Mouse (Mus musculus): ENCODE measurements around the gene Lipe.
"Not testable (repeated sequence)": the region's sequence is repeated elsewhere in the genome, so short reads cannot be mapped to it uniquely, and the experiment has no call there.

The Lipe gene

DNA sequence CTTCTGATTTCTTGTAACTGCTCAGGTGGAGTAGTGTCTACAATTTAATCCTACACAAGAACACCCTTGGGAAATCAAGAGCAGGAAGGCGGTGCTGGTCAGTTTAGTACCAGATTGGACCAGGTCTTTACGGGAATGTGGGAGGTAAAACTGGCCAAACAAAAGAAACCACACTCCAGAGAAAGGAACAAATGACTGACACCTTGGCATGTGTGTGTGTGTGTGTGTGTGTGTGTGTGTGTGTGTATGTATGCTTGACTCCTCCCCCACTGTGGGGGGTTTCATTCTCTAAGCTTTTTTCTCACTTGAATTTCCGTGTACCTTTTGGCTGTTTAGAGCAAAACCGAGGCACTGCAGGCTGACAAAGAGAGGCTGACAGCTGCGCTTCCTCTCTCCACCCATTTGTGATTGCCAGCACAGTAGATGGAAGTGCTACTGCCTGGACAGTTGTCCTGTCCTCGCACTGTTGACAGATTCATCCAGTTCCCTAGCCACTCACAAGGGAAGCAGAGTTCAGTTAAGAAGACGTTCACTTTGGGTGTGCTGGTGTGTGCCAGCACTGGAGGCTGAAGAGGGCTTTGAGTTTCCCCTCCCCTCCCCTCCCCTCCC, 14.4 kb upstream of the Lipe start, which contains the start of gene Cxcl17:
TSS of gene Cxcl17 (minus strand) at position 54 of the 609 bp plus-strand sequence.
- DNase-seq (ENCODE audit: low read depth, low spot score), result no peak

DNA sequence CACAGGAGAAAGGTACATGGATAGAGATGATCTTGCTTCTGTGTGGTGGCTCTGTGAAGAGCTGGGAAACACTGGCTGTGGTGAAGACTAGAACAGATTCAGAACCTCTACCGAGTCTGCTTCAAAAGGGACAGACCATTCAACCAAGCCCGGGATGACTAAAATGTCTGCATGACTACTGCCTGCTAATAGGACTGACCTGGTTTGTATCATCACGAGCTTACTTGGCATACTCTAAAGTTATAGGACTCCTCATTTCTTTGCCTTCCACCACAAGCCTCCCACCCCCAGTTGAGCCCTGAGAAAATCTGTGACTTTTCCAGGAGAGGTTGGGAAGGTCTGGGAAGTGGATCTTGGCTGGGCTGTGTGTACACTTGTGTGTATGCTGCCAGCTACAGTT, 13.4 kb upstream of the Lipe start:
- no peak for DNase-seq (ENCODE audit: low read depth, low spot score)

DNA sequence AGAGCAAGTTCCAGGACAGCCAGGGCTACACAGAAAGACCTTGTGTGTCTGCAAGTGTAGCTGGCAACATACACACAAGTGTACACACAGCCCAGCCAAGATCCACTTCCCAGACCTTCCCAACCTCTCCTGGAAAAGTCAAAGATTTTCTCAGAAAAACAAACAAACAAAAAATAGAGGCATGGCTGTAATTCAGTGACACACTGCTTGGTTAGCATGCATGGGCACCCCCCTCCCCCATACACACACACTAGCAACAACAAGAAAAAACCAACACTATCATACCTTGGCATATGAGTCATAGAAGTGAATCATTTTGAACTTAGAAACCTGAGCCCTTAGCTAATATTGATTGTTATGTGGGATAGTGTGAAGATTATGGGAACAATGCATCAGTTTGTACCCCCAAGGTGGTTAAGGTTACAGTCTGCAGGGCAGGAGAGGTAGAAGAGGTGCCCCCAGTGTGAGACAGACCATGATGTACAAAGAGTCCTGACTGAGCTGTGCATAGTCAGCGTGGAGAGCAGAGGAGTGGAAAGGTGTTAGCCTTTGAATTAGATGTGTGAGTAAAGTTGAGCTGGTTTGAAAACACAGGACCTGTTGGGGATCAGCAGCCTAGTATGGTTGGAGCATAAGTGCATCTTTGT, 12.6 kb upstream of the Lipe start:
- no peak for DNase-seq (ENCODE audit: low read depth, low spot score)

DNA sequence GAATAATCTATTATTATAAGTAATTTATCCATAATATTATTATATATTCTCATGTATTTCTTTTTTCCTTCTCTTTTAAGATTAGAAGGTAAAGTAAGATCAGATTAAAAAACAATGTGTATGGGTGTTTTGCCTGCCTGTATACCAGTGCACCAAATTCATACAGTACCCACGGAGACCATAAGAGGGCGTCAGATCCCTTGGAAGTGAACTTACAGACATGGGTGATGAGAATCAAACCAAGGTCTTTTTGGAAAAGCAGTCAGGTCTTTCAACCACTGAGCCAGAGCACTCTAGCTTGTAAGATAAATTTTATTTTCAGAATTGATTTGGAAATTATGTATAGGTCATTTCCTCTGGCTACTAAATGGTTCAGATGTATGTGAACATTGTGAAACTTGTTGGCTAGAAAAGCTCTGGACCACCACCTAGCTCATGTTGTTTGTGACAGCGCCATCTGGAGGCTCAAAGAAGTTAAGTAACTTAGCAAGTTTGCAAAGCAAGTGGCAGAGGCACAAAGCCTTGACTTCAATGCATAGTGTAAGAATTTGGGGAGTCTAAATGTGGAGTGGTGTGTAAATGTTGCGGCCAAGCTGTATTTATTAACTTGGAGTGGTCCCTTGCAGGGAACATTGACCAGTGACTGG, 10.7 kb upstream of the Lipe start:
- DNase-seq (ENCODE audit: low read depth, low spot score), result peak; percentile 45

DNA sequence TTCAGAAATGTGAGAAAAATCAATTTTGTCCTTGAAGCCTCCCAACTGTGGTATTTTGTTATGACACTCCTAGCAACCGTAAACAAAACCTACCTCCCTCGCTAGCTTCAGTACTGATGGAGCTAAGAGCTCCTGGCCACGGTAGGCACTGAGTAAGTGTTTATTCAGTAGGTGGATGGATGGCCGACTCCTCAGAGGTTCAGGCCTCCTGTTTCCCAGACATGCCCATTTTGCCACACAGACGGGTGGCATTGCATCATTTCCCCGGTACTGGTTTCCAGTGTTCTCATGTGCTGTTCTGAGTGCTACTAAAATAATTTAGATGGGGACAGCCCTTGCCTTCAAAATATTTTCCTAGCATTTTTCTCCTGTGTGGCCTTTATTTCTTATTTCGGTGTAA, 8.0 kb upstream of the Lipe start:
- DNase-seq (ENCODE audit: low read depth, low spot score), result no peak

DNA sequence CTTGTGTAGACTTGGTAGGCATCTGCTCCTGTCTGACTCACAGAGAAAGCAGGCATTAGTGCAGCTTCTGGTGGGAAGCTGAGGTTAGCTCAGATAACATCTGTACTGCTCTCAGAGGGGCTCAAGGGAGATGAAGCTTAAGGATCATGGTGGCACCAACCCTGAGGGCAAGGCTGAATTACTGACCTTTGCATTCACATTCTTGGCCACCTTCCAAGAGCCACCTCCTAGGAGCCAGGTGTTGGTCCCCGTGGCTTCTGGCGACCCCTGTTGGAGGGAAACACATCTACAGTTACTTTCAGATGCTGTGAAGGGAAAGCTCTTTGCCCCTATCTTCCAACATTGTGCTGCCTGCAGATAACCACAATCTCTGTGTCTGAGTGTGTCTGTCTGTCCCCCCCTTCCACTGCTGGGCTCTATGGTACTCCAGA, 4.2 kb upstream of the Lipe start:
- DNase-seq (ENCODE audit: low read depth, low spot score), result peak; percentile 81

DNA sequence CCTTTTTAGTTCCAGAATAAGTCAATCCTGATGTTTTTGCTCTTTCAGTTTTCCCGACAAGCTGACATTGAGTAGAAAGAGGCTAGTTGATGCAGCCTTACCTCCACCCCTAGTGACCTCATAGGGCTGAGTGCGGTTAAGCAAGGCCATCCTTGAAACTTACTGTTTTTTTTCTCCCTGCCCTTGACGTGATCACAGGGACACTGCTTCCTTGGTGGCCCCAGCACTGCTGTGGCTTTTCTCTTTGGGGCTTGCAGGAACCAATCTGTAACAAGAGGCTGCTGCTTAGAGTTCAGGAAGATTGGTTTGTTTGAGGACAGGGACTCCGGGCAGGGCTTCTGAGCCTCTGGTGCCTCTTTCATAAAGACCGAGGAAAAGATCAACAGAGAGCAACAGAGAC, 3.5 kb upstream of the Lipe start:
- no peak for DNase-seq (ENCODE audit: low read depth, low spot score)

DNA sequence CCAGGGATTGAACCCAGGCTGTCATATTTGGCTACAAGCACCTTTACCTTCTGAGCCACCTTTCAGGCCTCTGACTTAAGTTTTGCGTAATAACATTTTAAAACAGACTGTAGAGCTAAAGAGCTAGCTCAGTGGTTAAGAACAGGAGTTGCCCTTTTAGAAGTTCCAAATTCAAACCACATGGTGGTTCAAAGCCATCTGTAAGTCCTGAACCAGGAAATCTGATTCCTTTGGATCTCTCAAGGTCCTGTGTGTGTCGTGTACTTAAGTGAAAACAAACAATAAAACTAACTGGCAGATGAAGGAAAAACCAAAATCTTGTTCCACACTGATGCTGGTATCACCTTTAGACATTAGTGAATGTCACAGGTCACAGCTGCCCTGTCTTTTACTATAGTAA, 3.0 kb upstream of the Lipe start:
- DNase-seq (ENCODE audit: low read depth, low spot score), result peak; percentile 61

DNA sequence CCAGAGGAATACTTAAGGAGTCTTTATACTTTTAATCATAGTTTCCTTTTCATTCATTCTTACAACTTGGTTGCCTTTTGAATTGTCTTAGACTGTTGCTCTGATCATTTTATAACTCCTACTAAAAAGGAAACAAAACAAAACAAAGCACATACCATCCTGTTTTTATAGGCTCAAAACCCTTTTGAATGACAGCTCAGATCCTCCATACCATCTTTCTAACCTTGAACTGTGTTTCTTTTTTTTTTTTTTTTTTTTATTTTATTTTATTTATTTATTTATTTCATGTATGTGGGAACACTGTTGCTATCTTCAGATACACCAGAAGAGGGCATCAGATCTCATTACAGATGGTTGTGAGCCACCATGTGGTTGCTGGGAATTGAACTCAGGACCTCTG, 518 bp upstream of the Lipe start:
- not testable (repeated sequence) for DNase-seq (ENCODE audit: low read depth, low spot score)

DNA sequence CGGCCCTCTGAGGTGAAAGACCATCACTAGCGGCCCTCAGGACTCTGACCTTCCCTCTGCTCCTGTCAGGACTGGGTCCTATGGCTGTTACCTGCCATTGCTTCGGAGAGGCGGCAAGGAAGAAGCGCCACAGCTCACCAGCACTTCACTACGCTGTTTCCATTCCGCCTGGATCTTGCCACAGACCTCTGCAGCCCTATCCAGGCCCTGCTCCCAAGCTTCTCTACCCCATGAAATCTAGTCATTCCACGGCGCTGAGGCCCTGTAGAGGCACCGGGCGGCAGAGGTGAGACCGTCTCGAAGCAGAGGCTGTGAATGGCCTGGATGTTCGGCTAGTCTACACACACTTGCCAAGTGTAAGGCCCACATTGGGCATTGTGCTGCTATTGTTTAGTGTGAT, 1.9 kb downstream of the Lipe start:
- DNase-seq (ENCODE audit: low read depth, low spot score), result no peak

DNA sequence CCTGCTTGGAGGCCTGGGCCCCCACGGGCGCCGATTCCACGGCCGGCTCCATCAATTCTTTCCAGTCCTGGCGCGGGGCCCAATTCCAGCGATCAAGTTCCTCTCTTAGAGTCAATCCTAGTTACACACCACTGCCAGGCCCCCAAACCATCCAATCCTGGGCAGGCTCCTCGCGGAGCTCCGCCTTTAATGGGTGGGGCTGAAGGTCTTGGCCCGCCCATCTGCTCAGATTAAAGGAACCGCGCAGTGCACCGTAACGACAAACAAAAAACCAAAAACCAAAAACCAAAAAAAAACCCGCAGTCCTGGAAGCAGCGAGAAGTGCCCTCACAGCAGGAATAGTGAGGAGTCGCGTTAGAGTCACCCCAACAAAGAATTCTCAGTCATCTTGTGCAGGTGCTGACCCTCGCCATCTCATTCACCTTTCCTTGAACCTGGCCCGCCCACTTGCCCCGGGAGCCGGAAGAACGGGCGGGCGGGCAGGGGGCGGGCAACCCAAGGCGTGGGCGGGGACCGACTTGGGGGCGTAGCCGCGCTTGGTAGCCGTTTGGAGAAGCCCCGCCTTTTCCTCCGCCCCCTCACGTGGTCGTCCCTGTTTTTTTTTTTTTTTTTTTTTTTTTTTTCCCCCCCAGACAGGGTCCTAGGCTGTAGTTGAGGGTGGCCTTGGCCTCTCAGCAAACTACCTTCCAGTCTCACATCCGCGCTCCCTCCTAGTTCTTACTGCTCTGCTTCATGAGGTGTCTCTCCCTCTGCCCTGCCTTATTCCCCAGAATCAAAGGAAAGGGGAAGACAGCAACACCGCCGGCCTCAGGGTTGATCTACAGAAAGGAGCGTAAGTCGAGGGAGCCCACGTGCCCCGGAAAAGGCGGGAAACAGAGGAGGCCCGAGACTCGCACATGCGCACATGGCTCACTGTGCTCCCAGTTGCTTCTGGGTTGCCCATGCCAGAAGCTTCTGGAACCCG, 2.7 kb downstream of the Lipe start:
- peak; percentile 93 for DNase-seq (ENCODE audit: low read depth, low spot score)

DNA sequence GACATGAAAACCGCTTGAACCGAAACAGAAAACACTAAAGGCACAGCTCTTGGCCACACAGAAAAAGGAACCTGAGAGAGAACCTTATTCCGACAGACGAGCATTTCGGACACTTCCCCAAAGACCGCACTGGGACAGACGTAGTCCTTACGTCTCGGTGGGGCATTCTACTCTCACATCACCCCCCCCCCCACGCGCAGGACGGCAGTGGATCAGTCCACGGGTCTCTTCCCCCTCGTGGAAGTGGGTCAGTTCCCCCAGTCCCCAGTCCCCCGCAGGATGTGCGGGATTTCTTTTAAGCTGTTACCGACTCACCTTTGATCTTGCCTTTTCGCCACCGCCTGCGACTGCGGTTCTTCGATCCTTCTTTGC, 3.3 kb downstream of the Lipe start:
- no peak for DNase-seq (ENCODE audit: low read depth, low spot score)

DNA sequence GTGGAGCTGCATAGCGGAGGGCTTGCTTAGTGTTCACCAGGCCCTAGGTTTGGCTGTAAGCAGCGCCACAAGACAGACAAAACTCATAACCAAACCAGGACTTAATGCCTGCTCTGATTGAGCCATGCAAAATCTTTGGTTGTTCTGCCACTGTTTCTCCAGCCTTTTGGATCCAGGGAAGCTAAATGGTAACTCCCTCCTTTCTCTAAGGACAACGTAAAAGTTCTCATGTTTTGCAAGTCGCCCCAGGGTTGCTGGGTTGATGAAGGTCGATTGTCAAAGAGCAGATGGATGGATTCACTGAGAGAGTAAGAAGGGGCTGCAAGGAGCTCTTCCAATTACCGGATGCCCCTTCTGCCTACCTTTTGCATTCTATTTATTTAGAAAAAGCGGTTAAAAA, 3.8 kb downstream of the Lipe start:
- no peak for DNase-seq (ENCODE audit: low read depth, low spot score)

DNA sequence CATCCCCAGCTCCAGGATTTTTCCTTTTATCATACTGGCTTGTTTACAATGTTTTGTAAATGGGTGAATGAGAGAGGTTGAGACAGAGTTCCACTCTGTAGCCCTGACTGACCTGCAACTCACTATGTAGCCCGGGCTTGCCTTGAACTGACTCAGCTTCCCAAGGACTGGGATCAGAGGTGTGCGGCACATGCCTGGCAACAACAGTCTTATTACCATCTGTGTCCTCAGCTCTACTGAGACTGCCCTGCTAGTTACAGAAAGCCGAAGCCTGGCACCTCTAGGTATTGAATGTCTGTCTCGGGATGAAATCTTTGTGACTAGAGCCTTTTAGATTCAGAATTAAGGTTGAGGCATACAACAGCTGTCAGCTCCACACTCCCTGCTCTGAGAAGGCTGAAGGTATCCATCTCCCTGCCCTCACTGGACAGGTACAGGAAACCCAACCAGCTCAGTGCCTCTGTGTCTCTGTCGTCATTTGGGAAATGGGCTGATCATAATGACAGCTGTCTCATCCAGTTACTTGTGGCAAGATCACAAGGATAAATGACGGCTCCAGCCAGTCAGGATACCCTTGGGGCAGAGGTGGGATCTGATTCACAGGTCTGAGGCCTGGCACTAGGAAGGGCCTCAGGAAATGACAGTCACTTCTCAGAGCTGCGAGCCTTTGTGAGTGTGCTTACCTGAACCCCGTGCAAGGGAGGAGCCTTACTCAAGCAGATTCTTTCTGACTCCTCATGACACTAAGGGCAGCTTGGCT, 4.9 kb downstream of the Lipe start:
- no peak for DNase-seq (ENCODE audit: low read depth, low spot score)

DNA sequence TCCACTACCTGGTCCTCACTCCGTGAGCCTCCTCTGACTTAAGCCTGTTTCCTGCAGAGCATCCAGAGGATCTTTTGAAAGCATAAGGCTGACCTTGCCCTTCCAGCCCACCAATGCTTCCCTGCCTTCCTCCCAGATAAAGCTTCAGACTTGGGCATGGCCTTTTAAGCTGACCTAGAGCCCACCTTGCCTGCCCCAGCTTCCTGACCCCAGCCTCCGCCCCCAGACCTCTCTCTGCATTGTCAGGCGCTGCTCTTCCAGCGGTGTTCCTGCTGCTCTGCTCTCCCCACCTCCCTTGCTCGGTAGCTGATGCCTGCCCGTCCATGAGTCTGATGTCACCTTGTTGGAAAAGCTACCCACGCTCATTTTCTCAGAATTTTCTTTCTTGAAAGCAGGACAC, 5.7 kb downstream of the Lipe start:
- no peak for DNase-seq (ENCODE audit: low read depth, low spot score)

DNA sequence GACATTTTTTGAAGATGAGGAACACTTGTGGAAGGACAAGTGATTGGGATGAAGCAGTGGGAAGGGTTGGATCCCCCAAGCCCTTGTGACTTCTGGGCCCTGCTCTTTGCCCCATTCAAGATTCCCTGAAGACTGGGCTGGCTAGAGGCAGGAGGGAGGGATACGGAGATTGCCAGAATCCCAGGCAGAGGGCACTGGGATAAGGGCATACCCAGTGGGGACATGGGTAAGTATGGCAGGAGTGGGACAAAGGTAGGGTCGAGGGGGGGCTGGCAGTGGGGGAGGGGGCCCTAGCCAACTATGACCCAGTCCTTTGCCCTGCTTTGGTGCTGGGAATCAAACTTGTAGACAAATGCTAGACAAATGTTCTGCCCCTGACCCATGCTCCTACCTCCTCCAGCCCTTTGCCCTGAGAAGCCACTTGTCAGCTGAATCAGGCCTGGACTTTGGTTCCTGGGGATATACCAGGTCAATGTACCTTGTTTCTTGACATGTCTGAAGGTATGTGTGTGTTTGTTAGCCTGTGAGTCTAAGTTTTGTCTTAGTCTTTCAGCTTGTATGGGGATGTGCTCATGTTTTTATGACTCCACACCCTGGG, 6.6 kb downstream of the Lipe start:
- DNase-seq (ENCODE audit: low read depth, low spot score), result no peak

DNA sequence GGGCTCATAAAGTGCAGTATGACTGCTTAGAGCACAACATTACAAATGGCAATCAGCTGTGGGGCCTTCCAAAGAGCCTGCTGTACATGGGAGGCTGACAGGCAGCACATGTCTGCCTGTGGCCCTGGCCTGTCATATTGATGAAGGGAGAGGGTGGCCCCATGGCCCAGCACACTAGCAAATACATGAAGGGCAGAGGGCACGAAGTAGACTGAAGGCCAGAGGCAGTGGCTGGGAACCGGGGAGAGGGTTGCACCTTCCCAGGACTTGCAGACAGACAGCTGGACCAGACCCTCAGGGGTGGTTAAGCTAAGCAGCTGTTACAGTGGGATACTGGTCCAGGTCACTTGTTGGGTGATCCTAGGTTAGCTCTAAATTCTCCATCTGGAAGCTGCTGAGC, 7.5 kb downstream of the Lipe start:
- DNase-seq (ENCODE audit: low read depth, low spot score), result no peak

DNA sequence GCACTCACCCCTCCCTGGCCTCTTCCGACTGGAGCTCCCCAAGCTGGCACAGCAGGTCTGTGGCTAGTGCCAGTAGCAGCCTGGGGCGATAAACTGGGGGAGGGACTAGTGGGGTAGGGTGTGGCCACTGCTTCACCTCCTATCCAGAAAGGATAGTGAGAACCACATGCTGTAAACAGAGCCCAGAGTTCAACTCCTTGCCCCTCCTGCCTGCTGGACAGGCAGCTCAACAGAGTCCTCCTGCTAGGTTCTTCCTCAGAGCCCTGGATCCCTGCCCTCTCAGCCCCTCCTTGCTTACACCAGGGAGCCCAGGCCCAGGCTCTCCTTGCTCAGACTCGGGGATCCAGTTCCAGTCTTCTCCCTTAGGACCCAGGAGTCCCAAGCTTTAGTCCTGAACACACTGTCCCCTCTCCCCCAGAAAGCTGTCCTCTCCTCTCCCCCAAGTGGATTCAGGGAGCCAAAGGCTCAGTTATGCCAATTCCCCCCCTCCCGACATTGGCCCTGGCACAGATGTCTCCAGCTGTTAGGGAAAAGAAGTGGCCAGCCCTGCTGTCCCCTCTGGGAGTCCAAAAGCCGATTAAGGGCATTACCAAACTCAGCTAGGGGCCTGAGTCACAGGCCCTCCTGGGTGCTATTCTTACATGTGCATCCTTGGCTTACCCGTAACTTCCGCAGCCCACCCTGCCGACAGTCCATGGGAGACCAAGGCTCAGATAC, 8.3 kb downstream of the Lipe start:
- DNase-seq (ENCODE audit: low read depth, low spot score), result no peak

DNA sequence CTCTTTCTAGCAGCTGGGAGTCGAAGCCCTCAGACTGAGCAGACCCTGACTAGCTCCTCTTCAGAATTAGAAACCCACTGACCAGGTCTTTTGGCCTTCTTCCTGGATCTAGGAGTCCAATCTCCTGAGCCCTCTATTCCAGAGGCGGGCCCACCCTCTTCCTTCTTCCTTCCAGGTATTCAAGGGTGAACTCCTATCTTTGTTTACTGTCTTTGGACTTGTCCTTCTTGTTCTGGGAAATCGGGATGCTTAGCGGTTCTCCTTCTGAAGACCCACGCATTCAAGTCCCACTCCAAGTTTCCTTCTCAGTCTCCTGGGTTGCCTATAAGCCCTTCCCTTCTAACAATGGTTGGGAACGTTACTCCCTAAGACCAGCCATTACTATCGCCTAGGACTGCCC, 9.6 kb downstream of the Lipe start:
- no peak for DNase-seq (ENCODE audit: low read depth, low spot score)

DNA sequence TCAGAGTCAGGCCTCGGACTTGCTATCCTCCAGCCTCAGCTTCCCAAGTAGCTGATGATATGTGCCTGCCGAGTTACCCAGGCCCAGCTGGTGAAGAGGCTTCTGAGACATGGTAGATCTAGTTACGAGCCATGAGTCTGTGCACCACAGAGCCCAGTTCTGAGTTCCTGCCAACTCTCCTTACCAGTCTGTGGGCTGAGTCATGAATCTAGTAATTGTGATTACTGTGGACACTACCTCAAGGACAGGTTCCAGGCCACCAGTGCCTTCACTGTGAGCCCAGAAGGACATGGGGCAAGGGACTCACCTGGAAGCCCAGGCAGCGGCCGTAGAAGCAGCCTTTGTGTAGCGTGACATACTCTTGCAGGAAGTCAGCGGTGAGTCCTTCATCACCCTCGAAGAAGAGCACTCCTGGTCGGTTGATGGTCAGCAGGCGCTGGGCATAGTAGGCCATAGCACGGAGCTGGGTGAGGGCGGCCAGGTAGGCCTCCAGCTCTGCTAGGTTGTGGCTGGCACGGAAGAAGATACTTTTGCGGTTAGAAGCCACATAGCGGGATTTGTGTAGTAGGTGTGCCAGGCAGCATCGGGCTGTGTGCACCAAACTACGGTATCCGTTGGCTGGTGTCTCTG, 10.6 kb downstream of the Lipe start:
- no peak for DNase-seq (ENCODE audit: low read depth, low spot score)

Measured in forelimb bud, embryonic 11.5 days (tissue).